Mouse (Mus musculus) layer of hippocampus, adult 8-10 months (tissue): Measurements from ENCODE around the gene Ncstn. TPM values are rescaled to one million over a fixed set of nuclear protein-coding genes. Genes with fewer than 3 reads are reported as not detected.

Experiments
- DNase-seq, 2 experiments: peaks; one replicate each; pipeline ENCODE4 v3.0.0; 2022; ENCODE audit warnings: low spot score in 2 of 2
- total RNA-seq, 4 experiments: library from RNA; stranded (reverse); gene quantifications; 2 replicates each; pipeline ENCODE4 v1.2.4; 2022

Gene Ncstn
- total RNA-seq, 4 experiments from 2014 or later, result 63.2 to 72.4 (median 66.6) TPM

GRCm38 (mm10) chr1:172072604-172073003 is 10.0 kb downstream of the Ncstn start:
- DNase-seq, result no peak

- no peak for DNase-seq
Observed at GRCm38 (mm10) chr1:172071556-172071955, 11.0 kb downstream of the Ncstn start.

- no peak for DNase-seq
Observed at GRCm38 (mm10) chr1:172070227-172070626, 12.4 kb downstream of the Ncstn start.

- DNase-seq, result peak in 1 of 2 experiments; percentile 21
Observed at GRCm38 (mm10) chr1:172064613-172065141, 17.9 kb downstream of the Ncstn start.

GRCm38 (mm10) chr1:172063291-172064023 is 19.1 kb downstream of the Ncstn start:
- DNase-seq, result no peak

- DNase-seq, result no peak
Observed at GRCm38 (mm10) chr1:172062101-172062500, 20.5 kb downstream of the Ncstn start.

GRCm38 (mm10) chr1:172061217-172061616 is 21.4 kb downstream of the Ncstn start:
- DNase-seq, result no peak

GRCm38 (mm10) chr1:172060659-172061058 is 21.9 kb downstream of the Ncstn start:
- no peak for DNase-seq

- no peak for DNase-seq
Observed at GRCm38 (mm10) chr1:172058874-172059273, 23.7 kb downstream of the Ncstn start.

- DNase-seq, result no peak
Observed at GRCm38 (mm10) chr1:172058321-172058720, 24.3 kb downstream of the Ncstn start.

- DNase-seq, result no peak
Observed at GRCm38 (mm10) chr1:172057491-172057921, 25.1 kb downstream of the Ncstn start, which contains the start of gene Nhlh1. TSS of gene Nhlh1 (minus strand) at chr1:172057573.

GRCm38 (mm10) chr1:172056251-172056650 is 26.3 kb downstream of the Ncstn start:
- DNase-seq, result no peak

- no peak for DNase-seq
Observed at GRCm38 (mm10) chr1:172053541-172054440, 28.8 kb downstream of the Ncstn start.

GRCm38 (mm10) chr1:172052766-172053279 is 29.8 kb downstream of the Ncstn start:
- DNase-seq, result no peak

GRCm38 (mm10) chr1:172049131-172049782 is 33.3 kb downstream of the Ncstn start:
- no peak for DNase-seq

- no peak for DNase-seq
Observed at GRCm38 (mm10) chr1:172048241-172048734, 34.3 kb downstream of the Ncstn start.

- DNase-seq, result peak in 1 of 2 experiments; percentile 63
Observed at GRCm38 (mm10) chr1:172046938-172047337, 35.7 kb downstream of the Ncstn start.

GRCm38 (mm10) chr1:172046410-172046809 is 36.2 kb downstream of the Ncstn start:
- no peak for DNase-seq

GRCm38 (mm10) chr1:172029914-172030313 is 52.7 kb downstream of the Ncstn start:
- DNase-seq, result no peak

- no peak for DNase-seq
Observed at GRCm38 (mm10) chr1:172028394-172029275, 54.0 kb downstream of the Ncstn start, which contains the start of gene Vangl2. TSS of gene Vangl2 (minus strand) at chr1:172028444.
